Comparison of ENCODE assay signal across 21 mouse cellular contexts in genomic region chr5:66412821-66413220, GRCm38 (mm10).
DNase-seq lines count a peak whose midpoint lies in the region; ATAC-seq lines count a peak whose summit lies in the region.
"Had no signal": no experiment of that assay in that cellular context is flagged by ENCODE, and none has a peak within 500 bp of the region (broad histone marks: within the 10 kb centered on the region; RNA-seq: fewer than 3 reads in every experiment).

No protein-coding gene starts in this region.

- WGBS in midbrain, embryonic 15.5 days: 61% methylated on average over 3 of the region's 3 CpGs

- no peaks in the 10 kb centered on the region for H3K27me3 ChIP-seq in midbrain, embryonic 15.5 days (replicated peaks)
- H3K27me3 ChIP-seq: heart, embryonic 15.5 days; neural tube, embryonic 13.5 days; stomach, embryonic 15.5 days had no signal

- H3K36me3 ChIP-seq in midbrain, embryonic 15.5 days (replicated peaks): no peaks in the 10 kb centered on the region
- H3K36me3 ChIP-seq: heart, embryonic 15.5 days; limb, embryonic 10.5 days; neural tube, embryonic 13.5 days; stomach, embryonic 15.5 days had no signal

- H3K9me3 ChIP-seq in midbrain, embryonic 15.5 days: no peaks in the 10 kb centered on the region
- H3K9me3 ChIP-seq: heart, embryonic 15.5 days; limb, embryonic 10.5 days; neural tube, embryonic 13.5 days; stomach, embryonic 15.5 days had no signal

- no peak overlapping the region for H3K4me2 ChIP-seq in midbrain, embryonic 15.5 days
- H3K4me2 ChIP-seq: heart, embryonic 15.5 days; neural tube, embryonic 13.5 days; stomach, embryonic 15.5 days had no signal

- H3K4me1 ChIP-seq in midbrain, embryonic 15.5 days: peaks cover 39% of the 10 kb centered on the region
- H3K4me1 ChIP-seq: stomach, embryonic 15.5 days had no signal

- peak overlapping the region; percentile 54; the same call in 1 of the 2 replicates for H3K27ac ChIP-seq in midbrain, embryonic 15.5 days
- H3K27ac ChIP-seq: heart, adult 2 months; heart, embryonic 15.5 days; limb, embryonic 10.5 days; stomach, embryonic 15.5 days had no signal

- no peak for DNase-seq in frontal cortex, postnatal 25 days (ENCODE audit: low spot score in 2 of 2)
- peak; percentile 11 to 38 for DNase-seq in left cerebral cortex, adult 18-20 months (ENCODE audit: low spot score in 2 of 2)
- DNase-seq in left cerebral cortex, adult 8-10 months (ENCODE audit: low spot score in 2 of 2): no peak
- DNase-seq in brain, adult 2 months (ENCODE audit: low read depth, low spot score): peak; percentile 77
- no peak for DNase-seq in adipocyte (ENCODE audit: low spot score)
- DNase-seq: B cell, adult 2 months; cerebellum, adult 2 months; cerebellum, postnatal 36 days; gastrocnemius, postnatal 14 days; heart, adult 2 months; kidney, adult 2 months; kidney, postnatal 10 days; liver, postnatal 0 days; lung, postnatal 10 days had no signal

- peak; percentile 83 for ATAC-seq in frontal cortex, adult (ENCODE audit: low TSS enrichment)
- no peak for ATAC-seq in midbrain, embryonic 15.5 days (replicated peaks)
- ATAC-seq: inflammation-experienced regulatory T-cells, adult 6 months; liver, postnatal 0 days had no signal

- H3K9ac ChIP-seq in midbrain, embryonic 15.5 days: no peak overlapping the region
- H3K9ac ChIP-seq: heart, embryonic 15.5 days; liver, postnatal 0 days; neural tube, embryonic 13.5 days; stomach, embryonic 15.5 days had no signal

- no peak overlapping the region for H3K4me3 ChIP-seq in midbrain, embryonic 15.5 days
- H3K4me3 ChIP-seq: heart, adult 2 months; heart, embryonic 15.5 days; limb, embryonic 10.5 days; neural tube, embryonic 13.5 days; stomach, embryonic 15.5 days had no signal

Comparison
In these comparisons a context has a peak if more than half of its experiments do, and no peak if none do; other contexts are left out.
1. DNase-seq: peak in left cerebral cortex, adult 18-20 months (2 of 2) and brain, adult 2 months (single experiment); none in frontal cortex, postnatal 25 days (0 of 2), left cerebral cortex, adult 8-10 months (0 of 2) and adipocyte (single experiment).